In genomic region chr4:33486050-33486449, GRCm38 (mm10) we compare ENCODE assay signal across 28 mouse cellular contexts.
"Had no signal": no experiment of that assay in that cellular context is flagged by ENCODE, and none has a peak within 500 bp of the region (broad histone marks: within the 10 kb centered on the region; RNA-seq: fewer than 3 reads in every experiment).

No protein-coding gene starts in this region.

- DNase-seq: cerebellum, adult 18-20 months; cerebellum, adult 2 months; cerebellum, adult 8-10 months; cerebellum, adult 9-10 months; cerebellum, adult 9-11 months; cerebellum, postnatal 10 days; cerebellum, postnatal 14 days; cerebellum, postnatal 25 days; cerebellum, postnatal 36 days; embryo, embryonic 11 days; forebrain, postnatal 0 days; gastrocnemius, adult 2 months; gastrocnemius, postnatal 10 days; gastrocnemius, postnatal 14 days; gastrocnemius, postnatal 25 days; gastrocnemius, postnatal 36 days; heart, adult 11 months had no signal

- H3K4me2 ChIP-seq: embryonic facial prominence, embryonic 12.5 days; embryonic facial prominence, embryonic 13.5 days; embryonic facial prominence, embryonic 15.5 days; forebrain, embryonic 12.5 days; forebrain, embryonic 13.5 days; forebrain, embryonic 15.5 days had no signal

- H3K9ac ChIP-seq: embryonic facial prominence, embryonic 12.5 days; embryonic facial prominence, embryonic 13.5 days; embryonic facial prominence, embryonic 15.5 days; forebrain, embryonic 12.5 days; forebrain, embryonic 13.5 days; forebrain, embryonic 15.5 days; forebrain, postnatal 0 days had no signal

- H3K27me3 ChIP-seq: embryonic facial prominence, embryonic 12.5 days; embryonic facial prominence, embryonic 13.5 days; embryonic facial prominence, embryonic 15.5 days; forebrain, embryonic 12.5 days; forebrain, embryonic 13.5 days; forebrain, embryonic 15.5 days had no signal

- H3K4me1 ChIP-seq: embryonic facial prominence, embryonic 10.5 days; embryonic facial prominence, embryonic 12.5 days; embryonic facial prominence, embryonic 13.5 days; embryonic facial prominence, embryonic 15.5 days; forebrain, embryonic 10.5 days had no signal

- ATAC-seq: forebrain, embryonic 13.5 days; forebrain, embryonic 14.5 days; forebrain, embryonic 15.5 days; forebrain, embryonic 16.5 days; forebrain, postnatal 0 days had no signal

- H3K4me3 ChIP-seq: embryonic facial prominence, embryonic 10.5 days; embryonic facial prominence, embryonic 12.5 days; embryonic facial prominence, embryonic 13.5 days; embryonic facial prominence, embryonic 15.5 days; erythroblast, embryonic 14.5 days; forebrain, embryonic 10.5 days; forebrain, embryonic 12.5 days; forebrain, embryonic 13.5 days; forebrain, embryonic 15.5 days; gastrocnemius, adult 2 months had no signal

- H3K9me3 ChIP-seq: embryonic facial prominence, embryonic 10.5 days; embryonic facial prominence, embryonic 12.5 days; embryonic facial prominence, embryonic 13.5 days; embryonic facial prominence, embryonic 15.5 days; forebrain, embryonic 10.5 days; forebrain, embryonic 12.5 days; forebrain, embryonic 13.5 days; forebrain, embryonic 15.5 days had no signal

- H3K36me3 ChIP-seq: embryonic facial prominence, embryonic 10.5 days; embryonic facial prominence, embryonic 12.5 days; embryonic facial prominence, embryonic 13.5 days; embryonic facial prominence, embryonic 15.5 days; forebrain, embryonic 10.5 days; forebrain, embryonic 12.5 days; forebrain, embryonic 15.5 days had no signal

- H3K27ac ChIP-seq: embryonic facial prominence, embryonic 10.5 days; embryonic facial prominence, embryonic 12.5 days; embryonic facial prominence, embryonic 13.5 days; embryonic facial prominence, embryonic 15.5 days; forebrain, embryonic 10.5 days; forebrain, embryonic 12.5 days; forebrain, embryonic 13.5 days; forebrain, embryonic 15.5 days; gastrocnemius, adult 2 months had no signal
